Mouse (Mus musculus) embryonic facial prominence, embryonic 14.5 days (tissue): Measurements from ENCODE around the gene Fkbp2. TPM values are rescaled to one million over a fixed set of nuclear protein-coding genes. Genes with fewer than 3 reads are reported as not detected.

Source experiments
- ATAC-seq: fragments of 200-750 bp; cut with Nextera tagmentation; 2 replicates; pipeline ENCODE4 v1.8.0; 2017; ENCODE audit warnings: low read depth, moderate number of reproducible peaks, moderate TSS enrichment
- DNase-seq: peaks from one replicate; pipeline ENCODE4 v3.0.0-alpha.2; 2015; ENCODE audit warnings: low spot score
- H3K27ac ChIP-seq: fragments of 300-500 bp; sonication (generic); replicated peaks from 2 replicates; pipeline ENCODE4 v1.5.1; 2014; ENCODE audit warnings: low read depth, mild to moderate bottlenecking, low read length, moderate library complexity
- H3K27me3 ChIP-seq: fragments of 300-500 bp; sonication (generic); replicated peaks from 2 replicates; pipeline ENCODE4 v1.6.1; 2014; ENCODE audit warnings: low read length; ENCODE audit not compliant: control insufficient read depth, insufficient read depth
- H3K36me3 ChIP-seq: fragments of 300-500 bp; sonication (generic); 2 replicates; pipeline ENCODE4 v1.6.1; 2014; ENCODE audit warnings: low read length, mixed read lengths; ENCODE audit not compliant: control insufficient read depth, insufficient read depth
- H3K4me1 ChIP-seq: fragments of 300-500 bp; sonication (generic); 2 replicates; pipeline ENCODE4 v1.6.1; 2014; ENCODE audit warnings: antibody characterized with exemption, low read length; ENCODE audit not compliant: control insufficient read depth, insufficient read depth
- H3K4me2 ChIP-seq: fragments of 300-500 bp; sonication (generic); 2 replicates; pipeline ENCODE4 v1.6.1; 2014; ENCODE audit warnings: low read depth, mild to moderate bottlenecking, low read length, moderate library complexity, mixed read lengths
- H3K4me3 ChIP-seq: fragments of 300-500 bp; sonication (generic); 2 replicates; pipeline ENCODE4 v1.5.1; 2014; ENCODE audit warnings: low read depth, mild to moderate bottlenecking, low read length
- H3K9ac ChIP-seq: fragments of 300-500 bp; sonication (generic); 2 replicates; pipeline ENCODE4 v1.6.1; 2014; ENCODE audit warnings: low read depth, mild to moderate bottlenecking, low read length, moderate library complexity, mixed read lengths
- H3K9me3 ChIP-seq: fragments of 300-500 bp; sonication (generic); 2 replicates; pipeline ENCODE4 v1.6.1; 2016; ENCODE audit warnings: low read length; ENCODE audit not compliant: control insufficient read depth
- WGBS: fragments of 180-500 bp; shearing (Covaris S2); extraction: QIAGEN DNeasy Blood & Tissue Kit; methylation state at CpG from one replicate; pipeline ENCODE4 v1.1.7; 2014; 5-methylcytosine and 5-hydroxymethylcytosine counted together
- polyA plus RNA-seq: library from polyadenylated mRNA; unstranded; fragments of >200 nt; fragmentation: Nextera tagmentation; extraction: Ambion mirVana; gene quantifications from 2 replicates; pipeline ENCODE4 v1.2.1, GENCODE M21; 2014

The Fkbp2 gene
- polyA plus RNA-seq, 1 experiment from 2014 or later = 81.0 TPM

- Histone ChIP-seq H3K4me2 (peak within 1 kb of the TSS; percentile 99), H3K36me3 (peaks cover 12% of the 10 kb centered on the region; the same call in 1 of the 2 replicates), H3K9me3 (no peaks in the 10 kb centered on the region), H3K4me1 (peaks cover 15% of the 10 kb centered on the region), H3K9ac (peak within 1 kb of the TSS; percentile 87), H3K27ac (peak within 1 kb of the TSS; percentile 95), H3K27me3 (no peaks in the 10 kb centered on the region), H3K4me3 (peak within 1 kb of the TSS; percentile 90)
- peak; percentile 86 for ATAC-seq
- WGBS = under 1% methylated on average over 68 of the region's 83 CpGs
- peak; percentile 95 for DNase-seq
Observed at GRCm38 (mm10) chr19:6941372-6942248, 38.7 kb downstream of the Fkbp2 start, which contains the start of gene Bad. Gene Bad (plus strand): TSS chr19:6941861.

- peaks cover 8% of the 10 kb centered on the region for H3K27me3 ChIP-seq
- no peak for ATAC-seq
- no peaks in the 10 kb centered on the region for H3K9me3 ChIP-seq
- no peak for DNase-seq
- H3K4me3 ChIP-seq = peak overlapping the region; percentile 90
- peak overlapping the region; percentile 87 for H3K9ac ChIP-seq
- peaks cover 4% of the 10 kb centered on the region; the same call in 1 of the 2 replicates for H3K36me3 ChIP-seq
- peak overlapping the region; percentile 99 for H3K4me2 ChIP-seq
- H3K27ac ChIP-seq = peak overlapping the region; percentile 52
- 27% methylated on average over 22 of the region's 29 CpGs for WGBS
- peaks cover 15% of the 10 kb centered on the region for H3K4me1 ChIP-seq
Observed at GRCm38 (mm10) chr19:6940396-6941351, 39.6 kb downstream of the Fkbp2 start.

GRCm38 (mm10) chr19:6939106-6940002 is 40.9 kb downstream of the Fkbp2 start:
- DNase-seq (no peak), ATAC-seq (no peak)
- Histone ChIP-seq H3K4me2 (peak overlapping the region; percentile 99; the same call in 1 of the 2 replicates), H3K27me3 (peaks cover 21% of the 10 kb centered on the region), H3K4me1 (peaks cover 15% of the 10 kb centered on the region), H3K9ac (no peak overlapping the region), H3K4me3 (no peak overlapping the region), H3K9me3 (no peaks in the 10 kb centered on the region), H3K36me3 (no peaks in the 10 kb centered on the region), H3K27ac (no peak overlapping the region)
- 88% methylated on average over 20 of the region's 20 CpGs for WGBS

- Histone ChIP-seq H3K27me3 (peaks cover 36% of the 10 kb centered on the region), H3K36me3 (no peaks in the 10 kb centered on the region), H3K4me3 (no peak overlapping the region), H3K4me1 (peaks cover 20% of the 10 kb centered on the region), H3K4me2 (no peak overlapping the region), H3K9ac (0 out of 2 replicates have a peak overlapping the region, but pooled peaks have one; percentile 10), H3K27ac (no peak overlapping the region), H3K9me3 (no peaks in the 10 kb centered on the region)
- 77% methylated on average over 16 of the region's 16 CpGs for WGBS
- no peak for DNase-seq
- ATAC-seq = no peak
Observed at GRCm38 (mm10) chr19:6937541-6938465, 42.5 kb downstream of the Fkbp2 start.

GRCm38 (mm10) chr19:6936299-6936698 is 44.0 kb downstream of the Fkbp2 start:
- 18% methylated on average over 3 of the region's 3 CpGs for WGBS
- Histone ChIP-seq H3K9me3 (no peaks in the 10 kb centered on the region), H3K27ac (no peak overlapping the region), H3K4me1 (peaks cover 18% of the 10 kb centered on the region; the same call in 1 of the 2 replicates), H3K36me3 (no peaks in the 10 kb centered on the region), H3K9ac (no peak overlapping the region), H3K27me3 (peaks cover 51% of the 10 kb centered on the region), H3K4me3 (no peak overlapping the region), H3K4me2 (no peak overlapping the region)
- DNase-seq = no peak
- ATAC-seq = no peak

- 11% methylated on average over 17 of the region's 23 CpGs for WGBS
Observed at GRCm38 (mm10) chr19:6934195-6934977, 45.9 kb downstream of the Fkbp2 start, which contains the start of gene Kcnk4. Gene Kcnk4 (minus strand): TSS chr19:6934515.

More at GRCm38 (mm10) chr19:6934195-6934977, 45.9 kb downstream of the Fkbp2 start, which contains the start of gene Kcnk4:
- Histone ChIP-seq H3K36me3 (no peaks in the 10 kb centered on the region), H3K4me3 (peak within 1 kb of the TSS; percentile 37), H3K9ac (peak within 1 kb of the TSS; percentile 52), H3K9me3 (no peaks in the 10 kb centered on the region), H3K27me3 (peaks cover 64% of the 10 kb centered on the region), H3K4me1 (peaks cover 6% of the 10 kb centered on the region; the same call in 1 of the 2 replicates), H3K27ac (no peak within 1 kb of the TSS), H3K4me2 (peak within 1 kb of the TSS; percentile 61)
- DNase-seq (no peak), ATAC-seq (no peak)
